Mouse (Mus musculus) midbrain, postnatal 0 days (tissue): ENCODE data around the gene AI464131. TPM values are rescaled to one million over a fixed set of nuclear protein-coding genes. Genes with fewer than 3 reads are reported as not detected.
A peak's percentile ranks its signal among the peaks of the same experiment; 100 is the strongest.

Experiments
- ATAC-seq: fragments of 200-750 bp; cut with Nextera tagmentation; 2 replicates; pipeline ENCODE4 v1.8.0; 2017; ENCODE audit warnings: moderate number of reproducible peaks, mild to moderate bottlenecking, moderate TSS enrichment, moderate library complexity; ENCODE audit not compliant: low FRiP score
- DNase-seq: peaks from one replicate; pipeline ENCODE4 v3.0.0-alpha.2; 2015; ENCODE audit warnings: low spot score
- H3K27ac ChIP-seq: fragments of 300-500 bp; sonication (generic); 2 replicates; pipeline ENCODE4 v1.5.1; 2014; ENCODE audit warnings: low read depth, mild to moderate bottlenecking, low read length, mixed read lengths
- H3K27me3 ChIP-seq: fragments of 300-500 bp; sonication (generic); 2 replicates; pipeline ENCODE4 v1.6.1; 2014; ENCODE audit warnings: low read length, control low read depth, mixed read lengths; ENCODE audit not compliant: insufficient read depth
- H3K36me3 ChIP-seq: fragments of 300-500 bp; sonication (generic); 2 replicates; pipeline ENCODE4 v1.6.1; 2014; ENCODE audit warnings: low read length, control low read depth, mixed read lengths; ENCODE audit not compliant: insufficient read depth
- H3K4me1 ChIP-seq: fragments of 300-500 bp; sonication (generic); 2 replicates; pipeline ENCODE4 v1.6.1; 2014; ENCODE audit warnings: mild to moderate bottlenecking, control low read depth, antibody characterized with exemption, low read length, mixed read lengths; ENCODE audit not compliant: insufficient read depth
- H3K4me2 ChIP-seq: fragments of 300-500 bp; sonication (generic); 2 replicates; pipeline ENCODE4 v1.6.1; 2014; ENCODE audit warnings: low read depth, mild to moderate bottlenecking, low read length, mixed read lengths; ENCODE audit not compliant: poor library complexity, severe bottlenecking
- H3K4me3 ChIP-seq: fragments of 300-500 bp; sonication (generic); 2 replicates; pipeline ENCODE4 v1.5.1; 2014; ENCODE audit warnings: low read depth, mild to moderate bottlenecking, low read length, moderate library complexity
- H3K9ac ChIP-seq: fragments of 300-500 bp; sonication (generic); replicated peaks from 2 replicates; pipeline ENCODE4 v1.6.1; 2014; ENCODE audit warnings: mild to moderate bottlenecking, low read length, moderate library complexity, mixed read lengths; ENCODE audit not compliant: poor library complexity, severe bottlenecking
- H3K9me3 ChIP-seq: fragments of 300-500 bp; sonication (generic); 2 replicates; pipeline ENCODE4 v1.6.1; 2016; ENCODE audit warnings: low read length, control low read depth
- CTCF ChIP-seq: IDR thresholded peaks from 2 replicates; pipeline ENCODE4 v1.5.1; 2016; ENCODE audit warnings: antibody characterized with exemption, mild to moderate bottlenecking
- WGBS: fragments of 180-500 bp; shearing (Covaris S2); extraction: QIAGEN DNeasy Blood & Tissue Kit; methylation state at CpG from one replicate; pipeline ENCODE4 v1.1.7; 2014; 5-methylcytosine and 5-hydroxymethylcytosine counted together
- polyA plus RNA-seq: library from polyadenylated mRNA; unstranded; fragments of >200 nt; fragmentation: Nextera tagmentation; extraction: Ambion mirVana; gene quantifications from 2 replicates; pipeline ENCODE4 v1.2.1, GENCODE M21; 2015
- total RNA-seq: library from RNA; depleted of rRNA; stranded (reverse); fragments of >200 nt; gene quantifications from 2 replicates; pipeline ENCODE4 v1.2.3, GENCODE M21; 2014

Gene AI464131
- total and polyA plus RNA-seq, 2 experiments from 2014 or later = 15.7 to 46.0 TPM

- Histone ChIP-seq H3K27me3 (peaks cover 27% of the 10 kb centered on the region; the same call in 1 of the 2 replicates), H3K9me3 (no peaks in the 10 kb centered on the region), H3K4me1 (peaks cover 12% of the 10 kb centered on the region; the same call in 1 of the 2 replicates), H3K4me3 (peak overlapping the region; percentile 23), H3K36me3 (no peaks in the 10 kb centered on the region), H3K27ac (no peak overlapping the region), H3K9ac (no peak overlapping the region; the same call in 1 of the 2 replicates), H3K4me2 (peak overlapping the region; percentile 48)
- ATAC-seq = no peak; the same call in 1 of the 2 replicates
- WGBS = 24% methylated on average over 72 of the region's 72 CpGs
- no peak for TF ChIP-seq CTCF
- DNase-seq = no peak
These were observed 4.7 kb downstream of the AI464131 start for GRCm38 (mm10) chr4:41497995-41498845.

- no peaks in the 10 kb centered on the region for H3K36me3 ChIP-seq
- H3K9me3 ChIP-seq = no peaks in the 10 kb centered on the region
- no peak overlapping the region for H3K27ac ChIP-seq
- H3K9ac ChIP-seq = no peak overlapping the region; the same call in 1 of the 2 replicates
- H3K4me3 ChIP-seq = peak overlapping the region; percentile 23
- ATAC-seq (peak; percentile 18; the same call in 1 of the 2 replicates), DNase-seq (peak; percentile 56)
- peaks cover 27% of the 10 kb centered on the region; the same call in 1 of the 2 replicates for H3K27me3 ChIP-seq
- H3K4me1 ChIP-seq = peaks cover 8% of the 10 kb centered on the region; the same call in 1 of the 2 replicates
- 5% methylated on average over 34 of the region's 34 CpGs for WGBS
- peak; percentile 73 for TF ChIP-seq CTCF
- H3K4me2 ChIP-seq = peak overlapping the region; percentile 48
These were observed 5.3 kb downstream of the AI464131 start for GRCm38 (mm10) chr4:41497579-41497978.

GRCm38 (mm10) chr4:41497046-41497445 lies 5.8 kb downstream of the AI464131 start:
- Histone ChIP-seq H3K27ac (no peak overlapping the region), H3K4me1 (0 out of 2 replicates have a peak, but pooled peaks cover 7% of the 10 kb centered on the region), H3K9ac (no peak overlapping the region), H3K4me2 (peak overlapping the region; percentile 48; the same call in 1 of the 2 replicates), H3K36me3 (no peaks in the 10 kb centered on the region), H3K4me3 (peak overlapping the region; percentile 23; the same call in 1 of the 2 replicates), H3K9me3 (no peaks in the 10 kb centered on the region), H3K27me3 (peaks cover 27% of the 10 kb centered on the region; the same call in 1 of the 2 replicates)
- WGBS = 53% methylated on average over 5 of the region's 5 CpGs
- DNase-seq = no peak
- ATAC-seq = no peak
- no peak for TF ChIP-seq CTCF

GRCm38 (mm10) chr4:41495850-41496249 lies 7.0 kb downstream of the AI464131 start:
- no peak overlapping the region for H3K4me3 ChIP-seq
- H3K9me3 ChIP-seq = no peaks in the 10 kb centered on the region
- 71% methylated on average over 11 of the region's 11 CpGs for WGBS
- H3K4me2 ChIP-seq = no peak overlapping the region
- H3K27ac ChIP-seq = no peak overlapping the region
- H3K36me3 ChIP-seq = no peaks in the 10 kb centered on the region
- TF ChIP-seq CTCF = no peak
- peak; percentile 66 for ATAC-seq
- H3K27me3 ChIP-seq = peaks cover 27% of the 10 kb centered on the region; the same call in 1 of the 2 replicates
- H3K4me1 ChIP-seq = 0 out of 2 replicates have a peak, but pooled peaks cover 7% of the 10 kb centered on the region
- peak; percentile 86 for DNase-seq
- H3K9ac ChIP-seq = no peak overlapping the region

DNA sequence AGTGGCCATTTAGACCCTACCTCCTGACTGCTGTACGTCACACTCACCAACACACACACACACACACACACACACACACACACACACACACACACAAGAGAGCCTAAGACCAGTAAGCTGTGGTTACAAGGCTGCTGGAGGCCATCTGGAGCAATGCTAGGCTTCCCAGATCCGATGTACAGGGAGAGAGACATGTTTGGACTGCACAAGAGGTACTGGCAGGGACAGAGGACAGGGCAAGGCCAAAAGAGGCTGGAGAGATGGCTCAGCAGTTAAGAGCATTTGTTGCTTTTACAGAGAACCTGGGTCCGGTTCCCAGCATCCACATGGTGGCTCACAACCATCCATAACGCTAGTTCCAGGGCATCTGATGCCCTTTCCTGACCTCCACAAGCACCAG lies 7.8 kb downstream of the AI464131 start:
- no peaks in the 10 kb centered on the region for H3K9me3 ChIP-seq
- 82% methylated on average over 4 of the region's 4 CpGs for WGBS
- no peak for TF ChIP-seq CTCF
- no peak overlapping the region for H3K27ac ChIP-seq
- no peaks in the 10 kb centered on the region for H3K36me3 ChIP-seq
- ATAC-seq = no peak
- no peak for DNase-seq
- H3K27me3 ChIP-seq = peaks cover 21% of the 10 kb centered on the region; the same call in 1 of the 2 replicates
- 0 out of 2 replicates have a peak, but pooled peaks cover 7% of the 10 kb centered on the region for H3K4me1 ChIP-seq
- H3K9ac ChIP-seq = no peak overlapping the region
- no peak overlapping the region for H3K4me3 ChIP-seq
- H3K4me2 ChIP-seq = no peak overlapping the region

DNA sequence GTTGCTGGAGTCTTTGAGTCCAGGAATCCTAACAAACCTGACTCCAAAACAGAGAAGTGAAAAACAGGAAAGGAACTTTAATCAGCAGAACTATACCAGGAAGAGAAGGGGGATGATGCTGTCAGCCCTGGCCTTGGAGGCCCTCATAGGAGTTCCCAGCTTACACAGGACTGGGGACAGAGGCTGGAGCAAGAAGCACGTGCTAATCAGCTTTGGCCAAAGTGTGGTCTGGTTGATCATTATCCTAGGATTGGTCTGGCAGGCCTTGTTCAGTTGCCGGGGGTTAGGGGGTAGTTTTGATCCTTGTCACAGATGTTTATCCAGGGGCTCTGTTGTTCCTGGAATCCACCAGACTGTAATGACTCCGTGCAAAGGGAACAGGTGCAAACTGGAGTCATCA lies 8.5 kb downstream of the AI464131 start:
- ATAC-seq (no peak), DNase-seq (no peak)
- Histone ChIP-seq H3K9ac (no peak overlapping the region), H3K27me3 (peaks cover 17% of the 10 kb centered on the region; the same call in 1 of the 2 replicates), H3K36me3 (no peaks in the 10 kb centered on the region), H3K27ac (no peak overlapping the region), H3K9me3 (no peaks in the 10 kb centered on the region), H3K4me1 (0 out of 2 replicates have a peak, but pooled peaks cover 6% of the 10 kb centered on the region), H3K4me3 (no peak overlapping the region), H3K4me2 (no peak overlapping the region)
- 56% methylated on average over 3 of the region's 3 CpGs for WGBS
- no peak for TF ChIP-seq CTCF
